16 mouse cellular contexts compared by ENCODE assay signal in the genomic region with DNA sequence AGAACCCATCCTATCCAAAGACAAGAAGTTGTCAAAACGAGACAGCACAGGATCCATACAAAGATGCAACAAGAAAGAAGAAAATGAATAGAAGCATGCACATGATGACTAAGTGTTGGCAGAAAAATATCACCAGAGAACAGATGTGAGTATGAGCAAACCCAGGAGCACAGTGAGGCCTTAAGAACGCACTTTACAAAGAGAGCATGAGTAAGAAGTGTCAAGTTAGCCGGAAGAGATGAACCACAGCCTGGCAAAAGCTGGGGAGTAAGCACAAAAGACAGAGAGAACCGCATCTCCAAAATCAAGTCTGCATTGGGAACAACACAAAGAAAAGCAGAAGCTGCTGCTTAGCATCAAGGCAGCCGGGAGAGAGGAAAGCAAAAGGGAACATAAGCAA.
A peak's percentile ranks its signal among the peaks of the same experiment; 100 is the strongest.
DNase-seq lines count a peak whose midpoint lies in the region.
"Had no signal": no experiment of that assay in that cellular context is flagged by ENCODE, and none has a peak within 500 bp of the region (broad histone marks: within the 10 kb centered on the region; RNA-seq: fewer than 3 reads in every experiment).

No protein-coding gene starts in this region.

- peak; percentile 26 to 57 for DNase-seq in frontal cortex, adult 2 months (ENCODE audit: extremely low spot score in 1 of 2, low spot score in 1 of 2)
- no peak for DNase-seq in frontal cortex, postnatal 14 days (ENCODE audit: low spot score in 2 of 2)
- DNase-seq in right cerebral cortex, adult 18-20 months = peak; percentile 49
- DNase-seq in right cerebral cortex, postnatal 4 days = no peak
- peak; percentile 4 for DNase-seq in layer of hippocampus, adult 9-11 months
- DNase-seq in right cerebral cortex, postnatal 36 days (ENCODE audit: low spot score in 2 of 2) = peak; percentile 6 to 8
- DNase-seq in gastrocnemius, postnatal 10 days = no peak
- DNase-seq in lung, adult 18-20 months = no peak
- DNase-seq: adrenal gland, postnatal 14 days; cerebellum, adult 11-12 months; cerebellum, postnatal 10 days; gastrocnemius, adult 2 months; heart, adult 2 months; heart, postnatal 4 days; kidney, postnatal 25 days; lung, postnatal 4 days had no signal

Comparison
In these comparisons a context has a peak if more than half of its experiments do, and no peak if none do; other contexts are left out.
1. DNase-seq: peak in frontal cortex, adult 2 months (2 of 2), right cerebral cortex, adult 18-20 months (single experiment), layer of hippocampus, adult 9-11 months (single experiment) and right cerebral cortex, postnatal 36 days (2 of 2); none in frontal cortex, postnatal 14 days (0 of 2), right cerebral cortex, postnatal 4 days (single experiment), gastrocnemius, postnatal 10 days (single experiment) and lung, adult 18-20 months (0 of 2).